Mouse (Mus musculus) gastrocnemius, adult 18-20 months (tissue): ENCODE results near the gene Slamf9. TPM values are rescaled to one million over a fixed set of nuclear protein-coding genes. Genes with fewer than 3 reads are reported as not detected.
A peak's percentile ranks its signal among the peaks of the same experiment; 100 is the strongest.

Experiments used
- DNase-seq: peaks from one replicate; pipeline ENCODE4 v3.0.0; 2021; ENCODE audit warnings: low spot score
- long read RNA-seq, 2 experiments: library from polyadenylated mRNA; stranded (forward); transcript quantifications; one replicate each; pipeline ENCODE4 v2.0.0; 2021
- total RNA-seq, 2 experiments: library from RNA; stranded (reverse); gene quantifications; 2 replicates each; pipeline ENCODE4 v1.2.3; 2021

Gene Slamf9
- total RNA-seq: under 1 TPM; 0.28 to 0.30 TPM
- long read RNA-seq, experiment 1: 0 reads
- long read RNA-seq, experiment 2: 0 reads

GRCm38 (mm10) chr1:172475054-172475741 lies at the start of gene Slamf9:
Slamf9 (plus strand) TSS chr1:172475358.
- DNase-seq: no peak

- DNase-seq: no peak
Measured at GRCm38 (mm10) chr1:172426419-172426818, 48.7 kb upstream of the Slamf9 start.

GRCm38 (mm10) chr1:172427841-172428240 lies 47.3 kb upstream of the Slamf9 start:
- DNase-seq: no peak

- DNase-seq: no peak
Measured at GRCm38 (mm10) chr1:172428614-172429013, 46.5 kb upstream of the Slamf9 start.

GRCm38 (mm10) chr1:172430731-172431220 lies 44.4 kb upstream of the Slamf9 start:
- no peak for DNase-seq

- peak; percentile 26 for DNase-seq
Measured at GRCm38 (mm10) chr1:172431836-172432586, 43.1 kb upstream of the Slamf9 start.

- no peak for DNase-seq
Measured at GRCm38 (mm10) chr1:172432587-172432955, 42.6 kb upstream of the Slamf9 start.

GRCm38 (mm10) chr1:172433012-172433850 lies 41.9 kb upstream of the Slamf9 start:
- no peak for DNase-seq

GRCm38 (mm10) chr1:172433851-172434165 lies 41.4 kb upstream of the Slamf9 start:
- no peak for DNase-seq

GRCm38 (mm10) chr1:172436785-172437184 lies 38.4 kb upstream of the Slamf9 start:
- no peak for DNase-seq

- no peak for DNase-seq
Measured at GRCm38 (mm10) chr1:172438621-172439020, 36.5 kb upstream of the Slamf9 start.

- no peak for DNase-seq
Measured at GRCm38 (mm10) chr1:172440521-172440920, 34.6 kb upstream of the Slamf9 start.

GRCm38 (mm10) chr1:172441935-172442445 lies 33.2 kb upstream of the Slamf9 start:
- DNase-seq: no peak

GRCm38 (mm10) chr1:172450226-172450625 lies 24.9 kb upstream of the Slamf9 start:
- no peak for DNase-seq

- no peak for DNase-seq
Measured at GRCm38 (mm10) chr1:172450848-172451470, 24.2 kb upstream of the Slamf9 start.

- DNase-seq: no peak
Measured at GRCm38 (mm10) chr1:172452911-172453310, 22.2 kb upstream of the Slamf9 start.

- no peak for DNase-seq
Measured at GRCm38 (mm10) chr1:172453810-172454209, 21.3 kb upstream of the Slamf9 start.

GRCm38 (mm10) chr1:172455416-172455815 lies 19.7 kb upstream of the Slamf9 start:
- DNase-seq: no peak

- DNase-seq: peak; percentile 39
Measured at GRCm38 (mm10) chr1:172456001-172456677, 19.0 kb upstream of the Slamf9 start.

GRCm38 (mm10) chr1:172457196-172457595 lies 18.0 kb upstream of the Slamf9 start:
- no peak for DNase-seq

- no peak for DNase-seq
Measured at GRCm38 (mm10) chr1:172458041-172458440, 17.1 kb upstream of the Slamf9 start.
